Mouse (Mus musculus): Measurements from ENCODE around the gene Atp7a.

Atp7a gene

GRCm38 (mm10) chrX:106171106-106171852 is 144.2 kb downstream of the Atp7a start:
- DNase-seq (ENCODE audit: low read depth) = peak; percentile 67

GRCm38 (mm10) chrX:106171853-106172154 is 144.7 kb downstream of the Atp7a start:
- DNase-seq (ENCODE audit: low read depth) = no peak
